Mouse (Mus musculus): ENCODE results near the gene Gfod1. TPM values are rescaled to one million over a fixed set of nuclear protein-coding genes. Genes with fewer than 3 reads are reported as not detected.

The Gfod1 gene
- polyA plus RNA-seq, 1 experiment = 10.4 TPM

DNA sequence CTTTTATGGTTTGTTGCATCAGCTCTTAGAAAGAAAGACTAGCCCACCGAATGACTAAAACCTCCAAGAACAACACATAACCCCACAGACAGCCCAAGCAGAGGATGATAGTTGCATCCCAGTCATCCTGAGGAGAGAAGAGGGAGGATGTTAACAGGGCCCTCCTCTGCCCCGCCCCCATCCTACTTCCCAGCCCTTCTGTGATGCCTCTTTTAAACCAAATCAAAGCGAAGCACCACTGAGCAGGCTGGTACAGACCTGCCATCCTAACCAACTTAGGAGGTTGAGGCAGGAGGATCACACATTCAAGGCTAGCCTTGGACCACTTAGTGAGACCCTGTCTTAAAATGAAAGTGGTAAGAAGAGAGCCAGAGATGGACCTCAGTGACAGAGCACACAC lies 36.8 kb downstream of the Gfod1 start:
- WGBS = 78% methylated on average over 3 of the region's 3 CpGs
- Histone ChIP-seq H3K27ac (ENCODE audit: control insufficient read depth, insufficient read depth, low read depth, low read length, poor library complexity) (no peak overlapping the region), H3K4me1 (ENCODE audit: control insufficient read depth, insufficient read depth, low read length) (peaks cover 17% of the 10 kb centered on the region), H3K4me3 (replicated peaks; ENCODE audit: control insufficient read depth, low read depth, low read length) (no peak overlapping the region)
- no peak for TF ChIP-seq CTCF (IDR thresholded peaks at IDR 0.05; ENCODE audit: control insufficient read depth, insufficient read depth, low read length)
- no peak for TF ChIP-seq POLR2A (IDR thresholded peaks at IDR 0.05; ENCODE audit: borderline replicate concordance, control insufficient read depth, low read depth, low read length)

DNA sequence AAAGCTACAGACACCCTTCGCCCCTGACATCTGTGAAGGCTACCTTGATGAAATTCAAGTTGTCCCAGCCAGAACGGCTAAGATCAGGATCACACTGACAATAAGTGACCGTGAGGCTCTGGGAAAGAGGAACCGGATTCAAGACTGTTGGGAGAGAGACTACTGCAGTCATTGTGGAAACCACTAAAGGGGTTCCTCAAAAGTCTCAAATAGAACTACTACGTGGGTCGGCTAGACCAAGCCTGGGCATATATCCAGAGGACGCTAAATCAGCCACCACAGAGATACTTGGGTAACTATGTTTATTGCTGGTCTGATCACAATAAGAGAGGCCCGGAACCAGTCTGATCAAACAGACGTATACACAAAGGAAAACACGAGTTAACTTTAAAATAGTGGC lies 37.6 kb downstream of the Gfod1 start:
- peak overlapping the region; percentile 0 for H3K4me3 ChIP-seq (replicated peaks; ENCODE audit: control insufficient read depth, low read depth, low read length)
- 5% methylated on average over 10 of the region's 10 CpGs for WGBS
- H3K4me1 ChIP-seq (ENCODE audit: control insufficient read depth, insufficient read depth, low read length) = peaks cover 21% of the 10 kb centered on the region
- H3K27ac ChIP-seq (ENCODE audit: control insufficient read depth, insufficient read depth, low read depth, low read length, poor library complexity) = no peak overlapping the region
- no peak for TF ChIP-seq POLR2A (IDR thresholded peaks at IDR 0.05; ENCODE audit: borderline replicate concordance, control insufficient read depth, low read depth, low read length)
- TF ChIP-seq CTCF (IDR thresholded peaks at IDR 0.05; ENCODE audit: control insufficient read depth, insufficient read depth, low read length) = no peak

DNA sequence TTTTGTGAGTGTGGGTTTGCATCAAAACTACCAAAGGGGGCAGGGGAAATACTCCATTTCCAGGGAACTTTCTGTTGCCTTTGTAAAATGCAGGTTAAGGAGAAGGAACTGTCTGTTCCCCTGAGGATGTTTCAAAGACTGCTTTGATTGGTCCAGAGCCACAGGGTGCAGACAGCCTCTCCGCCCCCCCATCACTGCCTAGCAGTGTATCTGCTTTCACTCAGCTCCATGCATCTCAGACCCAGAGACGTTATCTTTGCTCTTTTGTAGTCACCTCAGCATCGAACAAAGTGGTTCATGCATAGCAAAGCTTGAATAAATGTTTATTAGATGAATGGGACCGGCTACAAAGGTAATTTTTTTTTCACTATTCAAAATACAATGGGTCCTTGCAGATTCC lies 38.9 kb downstream of the Gfod1 start:
- Histone ChIP-seq H3K27ac (ENCODE audit: control insufficient read depth, insufficient read depth, low read depth, low read length, poor library complexity) (no peak overlapping the region), H3K4me1 (ENCODE audit: control insufficient read depth, insufficient read depth, low read length) (peaks cover 22% of the 10 kb centered on the region), H3K4me3 (replicated peaks; ENCODE audit: control insufficient read depth, low read depth, low read length) (no peak overlapping the region)
- TF ChIP-seq CTCF (IDR thresholded peaks at IDR 0.05; ENCODE audit: control insufficient read depth, insufficient read depth, low read length) = no peak
- no peak for TF ChIP-seq POLR2A (IDR thresholded peaks at IDR 0.05; ENCODE audit: borderline replicate concordance, control insufficient read depth, low read depth, low read length)
- WGBS = 68% methylated on average over 4 of the region's 4 CpGs

DNA sequence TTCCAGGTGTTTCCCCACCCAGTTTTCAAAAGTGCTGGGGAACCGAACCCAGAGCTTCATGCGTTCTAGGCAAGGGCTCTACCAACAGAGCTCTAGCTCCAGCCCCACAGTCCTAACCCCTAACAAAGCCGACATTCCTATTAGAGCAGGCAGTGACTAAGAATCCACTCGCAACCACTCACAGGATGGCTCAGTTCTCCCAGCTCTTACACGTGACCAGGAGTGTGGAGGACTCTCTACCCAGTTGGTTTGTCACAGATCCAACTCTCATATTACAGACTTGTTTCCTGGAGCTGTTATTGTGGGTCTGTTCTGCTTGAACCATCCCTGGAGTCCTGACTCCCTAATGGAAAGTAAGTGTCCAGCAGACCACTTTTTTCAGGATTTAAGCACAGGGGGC lies 40.3 kb downstream of the Gfod1 start:
- no peak for TF ChIP-seq POLR2A (IDR thresholded peaks at IDR 0.05; ENCODE audit: borderline replicate concordance, control insufficient read depth, low read depth, low read length)
- no peak for TF ChIP-seq CTCF (IDR thresholded peaks at IDR 0.05; ENCODE audit: control insufficient read depth, insufficient read depth, low read length)
- WGBS = 74% methylated on average over 5 of the region's 5 CpGs
- Histone ChIP-seq H3K4me3 (replicated peaks; ENCODE audit: control insufficient read depth, low read depth, low read length) (no peak overlapping the region), H3K4me1 (ENCODE audit: control insufficient read depth, insufficient read depth, low read length) (peaks cover 24% of the 10 kb centered on the region), H3K27ac (ENCODE audit: control insufficient read depth, insufficient read depth, low read depth, low read length, poor library complexity) (no peak overlapping the region)

GRCm38 (mm10) chr13:43262114-43262739 lies 41.7 kb downstream of the Gfod1 start:
- Histone ChIP-seq H3K4me1 (ENCODE audit: control insufficient read depth, insufficient read depth, low read length) (peaks cover 21% of the 10 kb centered on the region), H3K4me3 (replicated peaks; ENCODE audit: control insufficient read depth, low read depth, low read length) (no peak overlapping the region), H3K27ac (ENCODE audit: control insufficient read depth, insufficient read depth, low read depth, low read length, poor library complexity) (no peak overlapping the region)
- WGBS = 61% methylated on average over 11 of the region's 11 CpGs
- TF ChIP-seq CTCF (IDR thresholded peaks at IDR 0.05; ENCODE audit: control insufficient read depth, insufficient read depth, low read length) (no peak), POLR2A (IDR thresholded peaks at IDR 0.05; ENCODE audit: borderline replicate concordance, control insufficient read depth, low read depth, low read length) (no peak)

- H3K4me1 ChIP-seq (ENCODE audit: control insufficient read depth, insufficient read depth, low read length) = peaks cover 21% of the 10 kb centered on the region
- TF ChIP-seq CTCF (IDR thresholded peaks at IDR 0.05; ENCODE audit: control insufficient read depth, insufficient read depth, low read length) (no peak), POLR2A (IDR thresholded peaks at IDR 0.05; ENCODE audit: borderline replicate concordance, control insufficient read depth, low read depth, low read length) (no peak)
- H3K27ac ChIP-seq (ENCODE audit: control insufficient read depth, insufficient read depth, low read depth, low read length, poor library complexity) = peak overlapping the region; percentile 56; the same call in 1 of the 2 replicates
- no peak overlapping the region for H3K4me3 ChIP-seq (replicated peaks; ENCODE audit: control insufficient read depth, low read depth, low read length)
- WGBS = 14% methylated on average over 3 of the region's 3 CpGs
Measured at GRCm38 (mm10) chr13:43261287-43261686, 42.7 kb downstream of the Gfod1 start.

DNA sequence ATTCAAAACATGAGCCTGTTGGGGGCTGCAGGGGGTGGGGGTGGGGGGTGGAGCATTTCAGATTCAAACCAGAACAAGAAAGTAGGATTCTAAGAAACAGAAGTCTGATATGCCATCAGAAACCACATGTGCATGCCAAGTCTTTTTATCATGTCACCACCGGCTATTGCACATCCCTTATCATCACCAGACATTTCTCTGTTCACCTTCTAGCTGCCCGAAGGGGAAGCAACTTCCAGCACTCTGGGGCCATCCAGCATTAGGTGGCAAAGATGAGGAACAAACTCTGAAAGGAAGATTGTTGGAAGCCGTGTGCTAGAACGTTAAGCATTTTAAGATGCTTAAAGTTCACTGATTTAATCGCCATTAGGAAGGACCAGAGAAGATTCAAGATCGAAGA lies 43.2 kb downstream of the Gfod1 start:
- WGBS = 22% methylated on average over 6 of the region's 6 CpGs
- no peak overlapping the region for H3K4me3 ChIP-seq (replicated peaks; ENCODE audit: control insufficient read depth, low read depth, low read length)
- H3K27ac ChIP-seq (ENCODE audit: control insufficient read depth, insufficient read depth, low read depth, low read length, poor library complexity) = peak overlapping the region; percentile 56; the same call in 1 of the 2 replicates
- TF ChIP-seq POLR2A (IDR thresholded peaks at IDR 0.05; ENCODE audit: borderline replicate concordance, control insufficient read depth, low read depth, low read length) (no peak), CTCF (IDR thresholded peaks at IDR 0.05; ENCODE audit: control insufficient read depth, insufficient read depth, low read length) (no peak)
- peaks cover 18% of the 10 kb centered on the region for H3K4me1 ChIP-seq (ENCODE audit: control insufficient read depth, insufficient read depth, low read length)

DNA sequence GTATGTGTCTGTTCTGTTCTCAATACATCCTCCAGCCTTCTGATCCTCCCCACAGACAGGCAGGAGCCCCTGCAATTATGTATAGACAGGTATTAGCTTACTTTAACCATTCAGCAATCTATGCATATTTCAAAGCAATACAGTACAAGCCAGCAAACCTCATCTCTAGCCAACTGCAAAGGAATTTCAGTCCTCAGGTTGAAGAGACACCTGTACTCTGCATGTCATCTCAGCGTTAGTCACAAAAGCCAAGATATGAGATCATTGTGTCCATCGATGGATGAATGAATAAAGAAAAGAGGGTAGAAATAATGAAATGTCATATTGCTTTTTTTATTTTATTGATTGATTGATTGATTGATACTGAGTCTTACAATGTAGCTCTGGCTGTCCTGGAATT lies 47.5 kb downstream of the Gfod1 start:
- Histone ChIP-seq H3K4me1 (ENCODE audit: control insufficient read depth, insufficient read depth, low read length) (peaks cover 13% of the 10 kb centered on the region), H3K4me3 (replicated peaks; ENCODE audit: control insufficient read depth, low read depth, low read length) (no peak overlapping the region), H3K27ac (ENCODE audit: control insufficient read depth, insufficient read depth, low read depth, low read length, poor library complexity) (no peak overlapping the region)
- TF ChIP-seq CTCF (IDR thresholded peaks at IDR 0.05; ENCODE audit: control insufficient read depth, insufficient read depth, low read length) (no peak), POLR2A (IDR thresholded peaks at IDR 0.05; ENCODE audit: borderline replicate concordance, control insufficient read depth, low read depth, low read length) (no peak)
- WGBS = 91% methylated on average over 2 of the region's 2 CpGs

DNA sequence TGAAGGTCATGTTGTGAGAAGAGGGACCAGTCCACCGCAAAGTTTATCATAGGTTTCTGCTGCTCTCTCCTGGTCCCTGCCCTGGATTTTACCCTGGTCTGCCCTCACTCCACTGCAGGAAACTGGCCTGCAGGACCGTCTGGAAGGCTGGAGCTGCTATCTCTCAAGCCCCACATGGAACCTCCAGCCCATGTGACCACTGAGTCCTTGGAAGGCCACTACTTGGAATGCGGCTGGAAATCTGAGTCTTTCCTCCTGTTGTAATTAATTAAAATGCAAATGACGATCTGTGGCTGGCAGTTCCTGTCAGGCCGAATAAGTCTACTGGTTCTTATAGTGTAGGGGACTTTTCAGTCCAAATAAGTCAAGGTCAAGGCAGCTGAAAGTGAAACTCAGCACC lies 50.4 kb downstream of the Gfod1 start:
- no peak overlapping the region for H3K4me3 ChIP-seq (replicated peaks; ENCODE audit: control insufficient read depth, low read depth, low read length)
- no peak for TF ChIP-seq POLR2A (IDR thresholded peaks at IDR 0.05; ENCODE audit: borderline replicate concordance, control insufficient read depth, low read depth, low read length)
- no peak for TF ChIP-seq CTCF (IDR thresholded peaks at IDR 0.05; ENCODE audit: control insufficient read depth, insufficient read depth, low read length)
- WGBS = 63% methylated on average over 5 of the region's 5 CpGs
- no peak overlapping the region for H3K27ac ChIP-seq (ENCODE audit: control insufficient read depth, insufficient read depth, low read depth, low read length, poor library complexity)
- H3K4me1 ChIP-seq (ENCODE audit: control insufficient read depth, insufficient read depth, low read length) = peaks cover 13% of the 10 kb centered on the region

Measured in bone marrow, adult 2 months (tissue).